Mouse (Mus musculus): ENCODE data around the gene Map3k7cl.
A peak's percentile ranks its signal among the peaks of the same experiment; 100 is the strongest.

The Map3k7cl gene

DNA sequence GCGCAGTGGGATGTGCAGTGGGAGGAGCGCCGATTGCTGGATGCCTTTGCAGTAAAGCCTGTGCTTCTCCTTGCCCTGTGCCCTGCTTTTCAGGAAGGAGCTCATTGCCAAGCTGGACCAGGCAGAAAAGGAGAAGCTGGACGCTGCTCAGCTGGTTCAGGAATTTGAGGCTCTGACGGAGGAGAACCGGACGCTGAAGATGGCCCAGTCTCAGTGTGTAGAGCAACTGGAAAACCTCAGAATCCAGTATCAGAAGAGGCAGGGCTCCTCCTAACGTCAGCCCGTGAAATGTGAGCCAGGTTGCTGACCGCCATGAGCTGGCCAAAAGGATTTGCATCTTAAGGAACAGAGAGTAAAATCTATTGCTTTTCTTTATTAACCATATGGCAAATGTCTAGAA lies 41.0 kb downstream of the Map3k7cl start:
- DNase-seq, result peak; percentile 33

DNA sequence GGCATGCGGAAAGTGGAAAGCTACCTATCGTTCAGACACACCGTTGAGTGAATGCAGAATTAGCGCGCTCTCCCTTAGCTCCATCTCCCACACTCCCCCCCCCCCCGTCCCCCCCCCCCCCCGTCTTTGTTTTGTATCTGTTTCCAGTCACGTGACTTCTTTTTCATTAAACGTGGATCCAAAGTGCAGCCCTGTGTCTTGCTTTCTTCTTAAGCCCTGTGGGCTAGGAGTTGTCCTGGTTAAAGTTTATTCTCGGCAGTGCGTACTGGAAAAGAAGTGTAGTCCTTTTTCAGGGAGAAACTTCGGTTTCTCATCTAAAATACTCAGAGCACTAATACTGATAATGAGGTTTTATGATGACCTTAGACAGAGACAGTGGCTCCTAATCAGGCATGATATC lies 42.0 kb downstream of the Map3k7cl start:
- peak; percentile 73 for DNase-seq

DNA sequence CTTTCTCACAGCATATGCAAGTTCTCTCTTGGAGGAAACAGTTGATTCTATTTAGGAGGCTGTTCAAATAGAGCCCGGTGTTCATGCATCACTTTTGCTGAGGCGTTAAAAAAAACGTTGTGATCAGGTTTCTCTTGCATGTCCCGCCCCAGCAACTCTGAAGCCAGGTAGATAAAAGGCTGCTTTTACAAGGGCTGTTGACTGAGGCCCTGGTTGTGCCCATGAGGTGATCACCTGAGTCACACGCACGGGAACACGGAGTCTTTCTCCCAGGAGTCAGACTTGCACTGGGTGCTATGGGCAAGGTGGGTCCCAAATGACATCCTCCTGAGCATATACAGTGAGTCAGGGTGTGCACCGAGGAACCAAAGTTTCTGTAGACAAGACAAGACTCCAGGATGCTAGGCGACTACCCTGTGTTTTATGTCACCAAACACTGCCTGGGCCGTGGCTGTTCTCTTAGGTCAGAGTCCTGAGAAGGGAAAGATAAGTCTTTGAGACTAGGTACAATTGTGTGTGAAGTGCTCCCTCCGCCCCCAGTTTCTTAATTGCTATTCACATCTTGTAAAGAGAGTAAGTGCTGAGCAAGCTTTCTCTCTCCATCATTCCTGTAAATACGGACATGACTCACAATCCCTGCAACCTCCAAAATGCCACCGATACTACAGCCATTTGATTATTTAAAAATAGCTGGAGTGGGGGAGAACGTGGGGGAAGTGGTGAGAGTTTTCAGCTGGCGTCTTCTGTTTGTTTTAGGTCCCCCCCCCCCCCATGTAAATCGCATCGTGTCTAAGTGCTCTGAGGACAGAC lies 49.8 kb downstream of the Map3k7cl start:
- DNase-seq, result no peak

DNA sequence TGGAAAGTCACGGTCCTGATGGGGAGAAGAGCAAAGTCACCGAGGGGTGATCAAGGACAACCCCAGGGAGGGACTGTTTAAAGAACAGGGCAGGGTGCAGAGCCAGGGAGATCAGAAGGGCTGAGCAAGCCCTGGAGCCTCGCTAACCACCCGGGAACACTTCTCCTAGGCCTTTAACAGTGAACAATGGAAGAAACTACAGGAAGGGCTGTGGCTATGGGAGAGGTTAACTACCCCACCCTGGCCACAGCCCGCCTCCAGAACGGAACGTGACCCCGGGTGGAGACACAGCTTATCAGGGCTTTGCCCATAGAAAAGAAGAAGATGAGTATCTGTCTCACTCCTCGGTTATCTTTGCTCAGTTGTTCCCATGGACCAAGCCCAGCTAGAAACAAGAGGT lies 50.9 kb downstream of the Map3k7cl start:
- DNase-seq, result no peak

DNA sequence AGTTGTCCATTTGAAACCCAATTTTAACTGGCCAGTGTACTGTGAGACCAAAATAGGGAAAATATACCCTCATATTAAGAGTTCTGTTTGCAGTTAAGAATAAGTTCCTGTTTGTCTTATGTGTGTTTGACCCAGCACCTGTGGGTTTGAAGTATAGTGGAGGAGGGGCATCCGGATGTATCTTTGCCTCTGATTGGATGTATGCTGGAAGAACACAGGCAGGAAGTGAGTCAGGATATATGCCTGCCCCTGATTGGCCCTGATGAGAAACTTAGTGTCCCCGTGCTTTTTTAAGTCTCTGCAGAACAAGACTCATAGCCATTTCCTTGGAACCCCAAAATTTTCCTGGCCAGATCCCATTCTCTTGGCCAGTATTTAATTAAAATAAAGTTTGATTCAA lies 51.8 kb downstream of the Map3k7cl start:
- no peak for DNase-seq

DNA sequence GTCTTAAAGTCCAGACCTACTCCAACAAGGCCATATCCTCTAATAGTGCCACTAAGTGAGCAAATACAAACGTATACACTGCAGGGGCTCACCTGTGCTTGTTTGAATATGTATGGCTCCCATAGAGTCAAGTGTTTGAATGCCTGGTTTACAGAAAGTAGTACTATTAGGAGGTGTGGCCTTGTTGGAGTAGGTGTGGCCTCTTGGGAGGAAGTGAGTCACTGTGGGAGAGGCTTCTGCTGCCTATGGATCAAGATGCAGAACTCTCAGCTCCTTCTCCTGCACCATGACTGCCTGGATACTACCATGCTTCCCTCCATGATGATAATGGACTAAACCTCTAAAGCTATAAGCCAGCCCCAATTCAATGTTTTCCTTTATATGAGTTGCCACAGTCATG lies 54.3 kb downstream of the Map3k7cl start:
- no peak for DNase-seq

DNA sequence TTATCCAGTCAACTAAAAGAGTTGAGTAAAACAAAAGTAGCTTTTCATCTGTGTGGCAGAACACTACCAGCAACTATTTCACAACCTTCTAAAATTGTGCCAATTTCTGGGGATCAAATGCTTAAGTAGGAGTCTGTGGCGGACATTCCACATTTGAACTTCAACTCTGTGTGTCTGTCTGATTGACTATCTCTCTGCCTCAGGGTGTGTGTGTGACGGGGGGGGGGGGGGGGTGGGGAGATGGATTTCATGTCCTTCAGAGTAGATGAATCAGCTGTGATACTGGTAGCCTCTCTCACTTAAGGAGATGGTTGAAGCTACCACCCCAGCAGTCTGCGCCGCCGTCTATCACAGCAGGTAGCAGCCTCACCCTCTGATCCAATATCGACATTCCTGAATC lies 54.8 kb downstream of the Map3k7cl start:
- DNase-seq, result no peak

DNA sequence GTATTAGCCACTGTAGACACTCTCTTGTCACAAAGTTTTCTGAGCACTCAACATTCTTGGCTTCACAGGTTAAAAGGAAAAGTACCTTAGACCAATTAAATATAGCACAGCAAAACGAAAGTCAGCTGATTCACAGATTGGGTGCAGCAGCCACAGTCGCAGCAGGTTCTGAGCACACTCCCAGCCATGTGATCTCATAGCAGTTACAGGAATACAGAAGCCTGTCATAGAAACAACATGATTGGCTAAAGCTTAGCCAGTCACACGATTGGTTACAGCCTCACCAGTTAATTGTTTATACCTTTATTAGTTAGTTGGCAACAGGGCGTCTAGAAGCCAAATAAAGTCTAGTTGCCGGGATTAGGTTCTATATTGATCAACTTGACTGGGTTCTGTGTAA lies 57.0 kb downstream of the Map3k7cl start:
- DNase-seq, result peak; percentile 61

DNA sequence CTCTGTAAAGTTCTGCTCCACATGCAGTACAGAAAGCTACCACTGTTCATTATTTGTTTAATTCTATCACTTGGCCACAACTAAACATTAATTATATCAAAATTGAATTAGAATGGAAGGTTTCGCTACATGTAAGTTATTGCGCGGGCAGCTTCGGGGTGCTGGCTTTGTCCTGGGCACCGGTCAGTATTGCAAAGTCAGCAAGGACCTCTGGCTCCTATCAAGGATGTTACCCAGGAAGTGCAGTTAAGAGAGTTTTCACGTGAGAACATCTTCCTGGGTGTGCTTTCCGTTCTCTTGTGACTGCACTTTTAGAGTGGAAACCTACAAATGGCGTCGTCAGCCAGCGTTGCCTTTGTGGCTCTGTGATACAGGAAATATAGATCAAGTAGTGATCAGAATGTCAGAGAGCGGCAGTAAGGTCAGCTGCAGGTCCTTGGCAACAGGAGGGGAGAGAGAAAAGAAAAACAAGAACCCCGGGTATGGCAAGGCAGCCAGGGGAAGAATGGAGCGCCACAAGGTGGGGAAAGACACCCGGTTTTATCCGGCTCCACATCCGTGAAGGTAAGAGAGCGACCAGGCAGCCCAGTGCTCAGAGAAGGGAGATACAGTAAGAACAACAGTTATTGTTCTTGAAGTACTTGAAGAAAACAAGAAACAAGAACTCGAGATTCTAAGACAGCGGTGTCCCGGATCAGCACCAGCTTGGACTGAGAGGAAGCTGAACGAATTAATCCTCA lies 57.6 kb downstream of the Map3k7cl start:
- no peak for DNase-seq

DNA sequence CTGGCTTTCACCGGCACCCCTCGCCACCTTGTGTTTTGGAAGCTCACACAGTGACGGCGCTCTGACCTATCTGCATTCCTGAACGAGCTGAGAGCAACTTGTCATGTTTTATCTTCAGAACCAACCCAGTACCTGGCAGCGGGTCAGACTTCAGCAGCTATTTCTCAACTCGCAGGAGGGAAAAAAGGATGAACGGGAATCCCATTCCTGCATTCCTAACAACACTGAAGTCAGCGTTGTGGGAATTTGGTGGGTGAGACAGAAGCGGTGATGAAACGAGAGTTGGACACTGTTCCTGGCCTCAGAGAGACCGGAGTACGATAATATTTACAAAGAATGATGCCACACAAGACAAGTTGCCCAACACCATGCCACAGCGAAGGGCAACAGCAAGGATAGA lies 58.3 kb downstream of the Map3k7cl start:
- no peak for DNase-seq

DNA sequence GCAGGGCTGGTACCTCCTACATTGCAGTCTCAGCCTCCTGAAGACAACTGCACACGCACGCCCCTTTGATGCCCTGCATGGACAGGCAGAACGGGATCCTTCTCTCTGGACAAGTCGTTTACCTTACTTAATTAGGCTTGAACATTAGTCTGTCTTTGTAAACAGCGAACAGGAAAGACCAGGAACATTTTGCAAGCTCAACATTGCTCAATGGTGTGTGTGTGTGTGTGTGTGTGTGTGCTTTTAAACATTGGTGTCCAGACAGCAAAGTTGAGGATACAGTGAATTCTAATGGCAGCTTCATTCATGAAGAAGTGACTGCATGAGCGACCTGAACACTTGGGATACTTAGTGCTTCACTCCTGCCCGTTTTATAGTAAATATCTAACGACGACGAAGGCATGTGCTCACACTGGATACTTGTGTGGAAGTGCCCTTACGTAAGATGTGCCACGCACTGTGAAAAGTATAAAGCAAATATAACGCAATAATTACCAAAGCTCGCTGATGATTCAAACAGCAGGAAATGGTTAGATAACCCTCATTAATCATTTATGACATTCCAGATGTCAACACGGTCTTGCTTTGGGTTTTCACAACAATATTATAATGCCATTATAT lies 59.2 kb downstream of the Map3k7cl start:
- DNase-seq, result no peak

DNA sequence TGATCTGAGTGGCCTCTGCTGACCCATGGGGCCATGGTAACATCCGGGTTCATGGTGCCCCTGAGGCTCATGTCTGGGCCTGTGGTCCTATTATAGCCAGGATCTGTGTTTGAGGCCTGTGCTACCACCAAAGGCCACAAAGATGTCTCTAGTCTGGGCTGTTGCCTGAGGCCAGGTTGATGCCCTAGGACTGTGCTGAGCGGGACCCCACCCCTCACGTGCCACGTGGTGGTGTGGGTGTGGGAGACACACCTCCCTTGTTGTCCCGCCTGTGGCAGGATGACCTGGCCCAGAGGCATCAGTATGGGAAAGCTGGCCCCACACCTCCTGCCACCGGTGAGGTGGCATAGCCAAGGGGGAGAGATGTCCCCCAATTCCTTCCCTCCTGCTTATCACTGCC lies 64.2 kb downstream of the Map3k7cl start:
- DNase-seq, result no peak

DNA sequence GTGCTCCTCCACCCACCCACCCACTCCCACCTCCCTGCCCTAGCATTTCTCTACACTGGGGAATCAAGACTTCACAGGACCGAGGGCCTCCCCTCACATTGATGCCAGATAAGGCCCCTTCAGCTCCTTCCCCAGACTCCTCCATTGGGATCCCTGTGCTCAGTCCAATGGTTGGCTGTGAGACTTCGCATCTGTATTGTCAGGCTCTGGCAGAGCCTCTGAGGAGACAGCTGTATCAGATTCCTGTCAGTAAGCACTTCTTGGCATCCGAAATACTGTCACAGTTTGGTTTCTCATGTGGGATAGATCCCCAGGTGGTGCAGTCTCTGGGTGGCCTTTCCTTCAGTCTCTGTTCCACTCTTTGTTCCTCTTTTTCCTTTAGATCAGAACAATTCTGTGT lies 68.1 kb downstream of the Map3k7cl start:
- no peak for DNase-seq

DNA sequence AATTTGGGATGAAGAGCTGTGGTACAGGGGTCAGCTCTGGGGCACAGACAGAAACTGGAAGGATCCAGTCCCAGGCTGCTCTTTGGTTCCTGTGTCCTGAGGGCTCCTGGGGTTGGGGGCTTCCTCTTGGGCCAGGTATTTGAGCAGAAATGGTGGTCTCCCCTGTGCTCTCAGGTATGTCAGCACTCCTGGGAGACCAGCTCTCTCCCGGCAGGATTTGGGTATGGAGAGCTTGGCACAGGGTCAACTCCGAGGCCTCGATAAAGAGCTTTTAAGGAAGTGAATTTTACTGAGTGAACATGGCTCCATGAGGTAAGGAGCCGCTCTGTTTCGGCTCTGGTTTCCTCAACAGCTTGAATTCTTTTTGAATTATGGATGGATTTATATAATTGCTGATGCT lies 70.8 kb downstream of the Map3k7cl start:
- DNase-seq, result no peak

DNA sequence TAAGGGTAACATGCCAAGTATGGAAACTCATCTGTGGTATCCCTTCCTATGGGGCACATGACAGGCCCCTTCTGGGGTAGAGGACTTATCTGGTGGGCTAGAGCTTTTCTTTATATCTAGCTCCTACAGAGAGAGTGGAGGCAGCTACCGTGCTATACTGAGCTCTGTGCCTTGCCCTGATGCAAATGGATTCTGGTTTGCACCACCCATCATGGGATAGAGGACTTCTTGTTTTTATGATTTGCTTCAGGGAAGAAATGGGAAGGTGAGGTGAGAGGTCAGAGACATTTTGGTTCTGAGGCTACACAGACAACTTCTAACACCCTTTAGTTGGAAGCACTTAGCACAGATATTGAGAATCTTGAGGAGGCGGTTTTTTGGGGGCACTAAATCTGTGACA lies 71.8 kb downstream of the Map3k7cl start:
- no peak for DNase-seq

DNA sequence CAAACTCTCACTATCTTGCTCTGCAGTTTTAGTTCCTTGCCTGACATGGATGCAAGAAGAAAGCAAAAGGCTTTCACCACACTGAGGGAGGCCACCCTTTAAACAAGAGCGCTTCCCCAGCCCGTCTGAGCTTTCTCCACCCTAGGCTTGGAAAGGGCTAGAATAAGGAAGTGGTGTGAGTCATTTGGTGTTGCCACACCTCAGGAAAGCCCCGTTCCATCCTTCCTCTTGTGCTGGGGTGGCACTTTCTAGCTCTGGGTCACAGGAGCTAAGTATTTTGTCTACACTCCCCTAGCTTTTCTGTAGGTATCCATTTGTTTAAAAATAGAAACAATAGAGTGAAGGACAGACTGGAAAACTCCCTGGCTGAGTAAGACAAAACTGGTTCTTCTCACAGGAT lies 72.2 kb downstream of the Map3k7cl start:
- peak; percentile 22 for DNase-seq

DNA sequence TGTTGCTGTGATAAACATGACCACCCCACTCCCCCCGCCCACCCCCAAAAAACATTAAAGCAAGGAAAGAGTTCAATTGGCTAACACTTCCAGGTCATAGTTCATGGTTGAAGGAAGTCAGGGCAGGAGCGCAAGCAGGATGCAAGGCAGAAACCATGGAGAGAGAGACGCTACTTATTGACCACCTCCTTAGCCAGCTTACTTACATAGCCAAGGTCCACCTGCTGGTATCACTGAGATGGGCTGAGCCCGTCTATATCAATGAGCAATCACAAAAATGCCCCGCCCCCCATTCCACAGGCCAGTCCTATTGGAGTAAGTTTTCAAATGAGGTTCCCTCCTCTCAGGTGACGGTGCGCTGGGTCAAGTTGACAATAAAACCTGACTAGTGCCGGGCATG lies 72.7 kb downstream of the Map3k7cl start:
- no peak for DNase-seq

DNA sequence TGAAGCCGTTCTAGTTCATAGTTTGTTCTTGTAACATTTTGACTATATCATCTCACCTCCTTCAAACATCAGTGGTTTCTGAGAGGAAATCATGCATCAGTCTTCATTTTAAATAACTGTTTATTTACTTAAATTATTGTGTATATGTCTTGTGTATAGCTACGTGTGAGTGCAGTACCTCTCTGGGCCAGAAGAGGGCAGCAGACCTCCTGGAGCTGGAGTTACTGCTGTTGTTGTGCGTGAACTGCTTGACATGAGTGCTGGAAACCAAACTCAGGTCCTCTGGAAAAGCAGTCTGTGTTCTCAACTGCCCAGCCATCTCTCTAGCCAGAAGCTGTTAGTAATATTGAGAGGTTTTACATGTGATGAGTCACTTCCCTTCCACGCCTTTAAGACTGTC lies 73.6 kb downstream of the Map3k7cl start:
- no peak for DNase-seq

DNA sequence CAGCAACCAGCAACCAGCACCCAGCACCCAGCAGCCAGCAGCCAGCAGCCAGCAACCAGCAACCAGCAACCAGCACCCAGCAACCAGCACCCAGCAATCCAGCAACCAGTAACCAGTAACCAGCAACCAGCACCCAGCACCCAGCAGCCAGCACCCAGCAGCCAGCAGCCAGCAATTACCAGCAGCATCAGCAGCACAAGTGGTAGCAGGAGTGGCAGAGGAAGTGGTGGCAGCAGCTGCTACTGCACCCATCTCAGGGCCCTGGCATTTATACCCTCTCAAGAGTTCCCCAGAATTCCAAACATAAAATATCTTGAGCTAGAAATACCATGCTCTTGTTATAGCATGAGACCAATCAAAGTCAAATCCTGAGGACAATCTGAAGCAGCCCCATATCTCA lies 81.6 kb downstream of the Map3k7cl start:
- no peak for DNase-seq

DNA sequence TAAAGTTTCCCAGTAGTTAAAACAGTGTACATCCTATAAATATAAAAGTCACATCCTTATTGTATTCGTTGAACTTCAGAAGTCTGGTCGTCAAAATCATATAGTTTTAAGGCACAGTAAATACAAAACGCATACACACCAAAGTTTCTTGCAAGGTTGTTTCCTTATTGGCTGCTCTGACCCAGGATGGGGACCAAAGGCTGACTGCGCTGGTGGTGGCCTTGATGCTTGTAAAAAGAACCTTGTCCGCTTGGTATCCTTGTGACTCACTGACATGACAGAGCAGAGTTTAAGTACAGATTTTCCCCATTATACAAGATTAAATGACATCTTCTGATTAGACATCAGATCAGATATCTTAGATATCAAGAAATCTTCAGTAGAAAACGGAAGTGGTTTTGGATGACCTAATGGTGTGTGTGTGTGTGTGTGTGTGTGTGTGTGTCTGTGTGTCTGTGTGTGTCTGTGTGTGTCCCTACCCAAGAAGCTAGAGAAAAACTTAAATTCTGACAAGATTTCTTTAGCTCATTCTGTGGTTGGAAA lies 82.2 kb downstream of the Map3k7cl start:
- DNase-seq, result no peak

DNA sequence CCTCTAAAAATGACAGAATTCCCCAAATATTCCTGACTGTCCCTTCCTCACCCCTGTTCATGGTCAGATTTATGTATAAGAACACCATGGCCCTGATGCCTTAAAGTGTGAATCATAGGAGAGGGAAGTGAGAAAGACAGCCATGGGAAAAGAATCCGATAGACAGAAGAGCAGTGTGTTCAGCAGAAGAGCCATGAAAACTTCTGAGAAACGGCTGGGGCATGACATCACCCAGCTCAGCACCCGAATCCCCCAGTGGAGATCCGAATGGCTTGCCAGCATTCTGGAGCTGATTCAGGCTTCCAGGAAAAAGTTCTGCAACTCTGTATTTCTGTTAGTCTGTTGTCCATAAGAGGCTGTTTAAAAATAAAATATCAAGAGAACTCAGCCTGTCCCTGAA lies 82.7 kb downstream of the Map3k7cl start:
- no peak for DNase-seq

DNA sequence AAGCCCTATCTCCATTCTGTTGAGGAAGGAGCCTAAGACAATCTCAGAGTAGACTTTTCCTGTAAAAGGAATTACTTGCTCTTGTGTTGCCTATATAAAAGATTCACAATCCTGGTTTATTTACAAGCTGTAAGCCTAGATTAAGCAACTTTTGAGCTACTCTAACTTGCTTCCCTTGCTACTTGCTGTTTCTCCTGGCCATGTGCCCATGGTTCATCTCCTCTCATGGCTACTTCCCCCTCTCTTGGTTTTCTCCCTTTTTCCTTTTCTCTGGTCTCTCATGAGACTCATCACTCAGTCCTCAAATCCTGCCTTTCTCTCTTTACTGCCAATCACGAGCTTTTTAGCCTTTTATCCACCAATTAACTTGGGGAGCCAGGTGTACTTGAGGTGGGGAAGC lies 85.0 kb downstream of the Map3k7cl start:
- DNase-seq, result no peak

DNA sequence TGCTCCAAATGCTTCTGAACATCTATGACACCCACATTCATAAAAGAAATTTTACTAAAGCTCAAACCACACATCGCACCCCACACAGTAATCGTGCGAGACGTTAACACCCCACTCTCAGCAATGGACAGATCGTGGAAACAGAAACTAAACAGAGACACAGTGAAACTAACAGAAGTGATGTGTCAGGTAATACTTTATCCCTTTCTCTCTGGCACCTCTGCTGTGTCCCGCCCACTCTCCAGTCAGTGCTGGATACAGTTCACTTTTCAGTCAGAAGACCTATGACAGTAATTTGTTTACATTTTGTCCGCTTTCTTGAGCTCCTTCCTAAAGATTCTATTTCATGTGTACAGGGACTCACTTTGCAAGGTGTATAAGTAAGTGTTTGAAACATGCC lies 89.1 kb downstream of the Map3k7cl start:
- no peak for DNase-seq

Data from kidney, adult 9 months (tissue).